Mouse (Mus musculus) ovary, postnatal 10 days (tissue): ENCODE measurements around the gene Galnt10.

Source experiments
- DNase-seq: peaks from one replicate; pipeline ENCODE4 v3.0.0; 2022; ENCODE audit warnings: low spot score

Gene Galnt10

GRCm38 (mm10) chr11:57658751-57659150 is 13.5 kb downstream of the Galnt10 start:
- no peak for DNase-seq

GRCm38 (mm10) chr11:57660156-57660555 is 14.9 kb downstream of the Galnt10 start:
- DNase-seq: no peak

- no peak for DNase-seq
Observed at GRCm38 (mm10) chr11:57660814-57661213, 15.6 kb downstream of the Galnt10 start.

- DNase-seq: no peak
Observed at GRCm38 (mm10) chr11:57661492-57662229, 16.4 kb downstream of the Galnt10 start.

GRCm38 (mm10) chr11:57662231-57662630 is 17.0 kb downstream of the Galnt10 start:
- DNase-seq: no peak

- DNase-seq: no peak
Observed at GRCm38 (mm10) chr11:57663271-57663670, 18.0 kb downstream of the Galnt10 start.

GRCm38 (mm10) chr11:57664741-57665140 is 19.5 kb downstream of the Galnt10 start:
- DNase-seq: no peak

- no peak for DNase-seq
Observed at GRCm38 (mm10) chr11:57668271-57668670, 23.0 kb downstream of the Galnt10 start.

- no peak for DNase-seq
Observed at GRCm38 (mm10) chr11:57669522-57669921, 24.3 kb downstream of the Galnt10 start.

GRCm38 (mm10) chr11:57671120-57671697 is 26.0 kb downstream of the Galnt10 start:
- DNase-seq: no peak

GRCm38 (mm10) chr11:57671797-57672196 is 26.6 kb downstream of the Galnt10 start:
- DNase-seq: no peak

GRCm38 (mm10) chr11:57672995-57673394 is 27.8 kb downstream of the Galnt10 start:
- no peak for DNase-seq

GRCm38 (mm10) chr11:57673977-57674687 is 28.9 kb downstream of the Galnt10 start:
- DNase-seq: no peak

GRCm38 (mm10) chr11:57677261-57677660 is 32.0 kb downstream of the Galnt10 start:
- no peak for DNase-seq

- DNase-seq: no peak
Observed at GRCm38 (mm10) chr11:57682589-57682988, 37.3 kb downstream of the Galnt10 start.

- DNase-seq: no peak
Observed at GRCm38 (mm10) chr11:57683125-57683524, 37.9 kb downstream of the Galnt10 start.

GRCm38 (mm10) chr11:57683931-57684330 is 38.7 kb downstream of the Galnt10 start:
- no peak for DNase-seq

GRCm38 (mm10) chr11:57684891-57685290 is 39.6 kb downstream of the Galnt10 start:
- DNase-seq: no peak

- DNase-seq: no peak
Observed at GRCm38 (mm10) chr11:57685689-57686454, 40.6 kb downstream of the Galnt10 start.

GRCm38 (mm10) chr11:57686797-57687196 is 41.6 kb downstream of the Galnt10 start:
- no peak for DNase-seq

GRCm38 (mm10) chr11:57687258-57687657 is 42.0 kb downstream of the Galnt10 start:
- DNase-seq: no peak

- DNase-seq: no peak
Observed at GRCm38 (mm10) chr11:57688179-57688929, 43.1 kb downstream of the Galnt10 start.
